Mouse (Mus musculus) gastrocnemius, postnatal 36 days (tissue): Measurements from ENCODE around the gene Ranbp9. TPM values are rescaled to one million over a fixed set of nuclear protein-coding genes. Genes with fewer than 3 reads are reported as not detected.
A peak's percentile ranks its signal among the peaks of the same experiment; 100 is the strongest.

Experiments used
- DNase-seq, 2 experiments: peaks; one replicate each; pipeline ENCODE4 v3.0.0; 2022
- intact Hi-C: fragments of 180-260 bp; cut with DNase I; formaldehyde crosslinking; loops from one replicate; pipeline ENCODE4 v1.15.1; 2025
- total RNA-seq, 2 experiments: library from RNA; stranded (reverse); gene quantifications; 2 replicates each; pipeline ENCODE4 v1.2.3; 2021

Ranbp9 gene
- total RNA-seq, 2 experiments from 2014 or later: 36.9 to 40.5 TPM

DNA sequence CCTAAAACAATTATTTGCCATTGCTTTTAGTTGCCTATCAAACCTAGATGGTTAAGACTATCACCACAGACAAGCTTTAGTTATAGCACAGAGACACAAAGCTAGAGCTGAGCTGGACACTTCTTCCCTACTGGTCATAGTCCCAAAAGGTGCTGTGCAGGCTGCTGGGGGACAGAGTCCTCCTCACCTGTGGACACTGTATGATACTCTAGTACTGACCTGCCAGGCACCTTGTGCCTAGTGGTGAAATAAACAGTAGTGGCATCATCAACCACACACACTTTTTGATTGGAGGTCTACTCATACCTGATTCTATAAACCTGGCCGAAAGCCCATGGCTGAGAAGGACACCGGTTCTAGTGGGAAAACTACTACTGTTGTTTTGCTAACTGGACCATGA, 16.5 kb downstream of the Ranbp9 start:
- no peak for DNase-seq
- intact Hi-C loops: no loop called here

DNA sequence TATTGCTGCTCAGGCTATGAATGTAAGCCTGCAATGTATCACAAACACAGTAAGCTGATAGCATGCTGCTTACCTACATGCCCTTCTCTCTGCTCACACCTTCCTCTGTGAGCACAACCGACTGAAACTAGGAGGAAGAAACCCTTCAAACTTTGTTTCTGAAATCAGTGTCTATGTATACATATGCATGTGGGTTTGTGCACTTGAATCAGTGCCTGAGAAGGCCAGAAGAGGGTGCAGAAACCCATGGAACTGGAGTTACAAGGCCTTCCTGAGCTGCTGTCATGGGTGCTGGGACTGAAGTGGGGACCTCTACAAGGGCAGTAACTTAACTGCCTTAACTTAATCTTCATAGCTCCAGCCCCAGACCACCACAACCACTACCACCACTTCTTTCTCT, 23.9 kb downstream of the Ranbp9 start:
- intact Hi-C loops: no loop called here
- DNase-seq: no peak

DNA sequence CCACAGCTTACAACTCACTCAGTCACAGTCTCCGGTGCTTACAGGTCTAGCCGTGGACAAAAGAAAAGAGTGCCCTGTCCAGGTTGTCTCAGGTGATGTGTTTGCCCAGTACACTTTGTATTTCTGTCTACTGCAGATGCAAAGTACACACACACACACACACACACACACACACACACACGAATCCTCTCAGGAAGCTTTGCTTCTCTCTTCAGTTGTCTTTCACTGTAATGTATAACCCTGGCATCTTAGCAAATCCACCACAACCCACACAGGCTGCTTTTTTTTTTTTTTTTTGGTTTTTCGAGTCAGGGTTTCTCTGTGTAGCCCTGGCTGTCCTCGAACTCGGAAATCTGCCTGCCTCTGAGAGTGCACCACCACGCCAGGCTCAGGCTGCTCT, 26.7 kb downstream of the Ranbp9 start:
- no peak for DNase-seq
- intact Hi-C loops: no loop called here

DNA sequence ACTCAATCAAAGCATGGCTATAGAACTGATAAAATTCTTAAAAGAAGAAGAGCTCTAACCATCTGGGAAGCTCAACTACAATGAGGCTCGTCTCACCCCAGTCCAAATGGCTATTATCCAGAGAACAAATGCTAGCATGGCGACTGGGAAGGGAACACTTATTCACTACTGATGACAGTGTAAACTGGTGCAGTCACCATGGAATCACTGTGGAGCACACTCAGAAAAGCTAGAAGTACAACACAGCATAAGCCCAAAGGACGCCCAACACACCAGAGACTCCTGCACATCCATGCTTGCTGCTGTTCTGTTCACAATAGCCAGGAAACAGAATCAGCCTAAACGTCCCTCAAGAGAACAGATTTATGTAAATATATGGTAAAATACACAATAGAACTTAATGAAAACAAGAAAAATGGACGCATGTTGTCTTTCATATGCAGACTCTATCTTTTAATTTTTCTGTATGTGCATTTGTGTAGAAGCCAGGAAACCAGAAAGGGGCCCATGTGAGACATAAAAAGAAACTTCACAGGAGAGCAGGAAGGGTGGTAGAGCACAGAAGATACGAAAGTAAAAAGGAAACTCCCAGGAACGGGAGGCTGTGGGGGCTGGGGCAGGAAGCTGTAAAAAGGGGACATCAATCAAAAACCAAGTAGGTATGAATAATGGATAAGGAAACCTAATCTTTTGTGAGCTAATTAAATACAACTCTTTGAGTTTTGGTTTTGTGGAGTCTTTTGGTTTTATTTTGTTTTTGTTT, 28.1 kb downstream of the Ranbp9 start:
- no peak for DNase-seq
- intact Hi-C loops: no loop called here

DNA sequence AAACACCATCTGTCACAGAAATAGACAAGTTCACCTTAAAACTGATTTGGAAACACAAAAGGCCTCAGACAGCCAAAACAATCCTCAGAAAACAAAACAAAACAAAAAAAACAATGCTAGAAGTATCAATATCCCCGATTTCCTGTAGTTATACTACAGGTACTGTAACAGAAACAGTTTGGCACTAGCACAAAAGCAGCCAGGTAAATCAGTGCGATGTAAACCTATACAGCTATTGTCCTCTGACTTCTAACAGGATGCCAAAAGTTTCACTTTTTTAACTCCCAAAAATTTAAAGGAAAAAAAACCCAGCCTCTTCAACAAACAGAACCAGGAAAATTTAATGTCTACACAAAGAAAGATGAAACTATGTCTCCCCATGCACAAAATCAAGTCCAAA, 28.9 kb downstream of the Ranbp9 start:
- no peak for DNase-seq
- intact Hi-C loops: no loop called here

DNA sequence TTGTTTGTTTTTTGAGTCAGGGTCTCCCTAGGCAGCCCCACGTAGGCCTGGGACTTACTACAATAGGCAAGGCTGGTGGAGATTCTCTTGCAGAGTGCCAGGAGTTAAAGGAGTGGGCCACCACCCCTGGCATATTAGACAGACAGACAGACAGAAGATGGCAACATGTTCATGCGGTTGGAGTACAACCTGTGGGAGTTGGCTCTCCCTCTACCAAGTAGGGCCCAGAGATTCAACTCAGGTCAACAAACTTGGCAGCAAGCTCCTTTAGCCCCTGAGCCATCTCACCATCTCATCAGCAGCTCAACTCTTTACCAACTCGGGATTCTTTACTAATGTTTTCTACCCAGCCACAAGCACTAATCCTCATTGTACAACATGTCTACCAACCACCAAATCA, 30.4 kb downstream of the Ranbp9 start:
- intact Hi-C loops: no loop called here
- no peak for DNase-seq

DNA sequence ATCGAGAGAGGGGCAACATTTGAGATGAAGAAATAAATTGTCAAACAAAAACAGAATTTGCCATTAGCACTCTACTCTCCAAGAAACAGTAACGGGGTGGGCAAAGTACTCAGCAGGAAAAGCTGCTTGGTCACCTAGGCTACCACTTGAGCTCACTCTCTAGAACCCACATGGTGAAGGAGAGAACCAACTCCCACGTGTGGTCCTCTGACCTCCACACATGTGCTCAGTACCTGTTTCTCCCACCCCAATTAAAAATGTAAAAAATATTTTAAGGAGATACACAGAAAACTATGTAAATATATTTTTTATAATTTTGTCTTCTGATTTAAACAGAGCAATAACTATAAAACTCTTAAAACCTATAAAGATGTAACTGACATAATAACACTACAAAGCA, 33.4 kb downstream of the Ranbp9 start:
- intact Hi-C loops: no loop called here
- no peak for DNase-seq

DNA sequence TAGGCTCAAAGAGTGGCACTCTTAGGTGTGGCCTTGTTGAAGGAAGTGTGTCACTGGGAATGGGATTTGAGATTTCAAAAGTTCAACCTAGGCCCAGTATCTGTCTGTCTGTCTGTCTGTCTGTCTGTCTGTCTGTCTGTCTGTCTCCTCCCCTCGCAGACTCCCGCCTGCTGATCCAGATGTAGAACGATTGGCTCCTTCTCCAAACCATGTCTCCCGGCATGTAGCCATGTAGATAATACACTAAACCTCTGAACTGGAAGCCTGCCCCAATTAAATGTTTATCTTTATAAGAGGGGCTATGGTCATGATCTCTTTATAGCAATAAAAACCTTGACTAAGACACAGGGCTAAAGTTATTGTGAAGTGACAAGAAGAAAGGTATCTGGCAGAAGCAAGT, 35.3 kb downstream of the Ranbp9 start:
- intact Hi-C loops: no loop called here
- DNase-seq: no peak

DNA sequence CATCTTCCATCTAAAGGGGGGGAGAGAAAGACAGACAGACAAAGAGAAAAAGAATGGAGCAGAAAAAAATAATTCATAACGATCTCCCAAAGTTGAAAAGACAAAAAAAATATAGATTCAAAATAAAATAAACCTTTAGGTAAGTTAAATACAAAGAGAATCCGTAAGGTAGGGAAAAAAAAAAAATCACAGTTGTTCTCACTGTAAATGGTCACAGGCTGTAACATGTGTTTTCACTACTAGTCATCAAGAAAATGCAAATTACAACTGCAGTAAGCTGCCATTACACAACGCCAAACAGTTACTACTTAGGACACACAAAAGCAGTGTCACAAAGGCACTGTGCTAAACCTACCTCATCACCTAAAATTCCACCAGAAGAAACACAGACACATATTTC, 36.4 kb downstream of the Ranbp9 start:
- intact Hi-C loops: no loop called here
- DNase-seq: no peak

DNA sequence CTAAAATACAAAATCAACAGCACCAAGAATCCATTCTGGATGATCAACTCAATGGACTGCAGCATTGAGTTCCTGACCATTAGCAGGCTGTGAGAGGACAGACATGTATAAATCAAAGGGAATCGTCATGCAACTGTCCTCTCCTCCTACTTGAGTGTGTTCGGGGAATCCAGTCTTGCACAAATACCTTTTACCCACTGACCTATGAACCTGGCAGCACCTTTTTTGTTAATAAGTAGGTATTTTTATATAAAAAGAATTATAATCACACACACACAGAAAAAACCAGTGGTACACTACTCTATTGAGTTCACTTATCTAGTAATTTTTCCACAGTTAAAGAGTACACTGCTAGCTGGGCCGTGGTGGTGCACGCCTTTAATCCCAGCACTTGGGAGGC, 37.4 kb downstream of the Ranbp9 start:
- DNase-seq: no peak
- intact Hi-C loops: no loop called here

DNA sequence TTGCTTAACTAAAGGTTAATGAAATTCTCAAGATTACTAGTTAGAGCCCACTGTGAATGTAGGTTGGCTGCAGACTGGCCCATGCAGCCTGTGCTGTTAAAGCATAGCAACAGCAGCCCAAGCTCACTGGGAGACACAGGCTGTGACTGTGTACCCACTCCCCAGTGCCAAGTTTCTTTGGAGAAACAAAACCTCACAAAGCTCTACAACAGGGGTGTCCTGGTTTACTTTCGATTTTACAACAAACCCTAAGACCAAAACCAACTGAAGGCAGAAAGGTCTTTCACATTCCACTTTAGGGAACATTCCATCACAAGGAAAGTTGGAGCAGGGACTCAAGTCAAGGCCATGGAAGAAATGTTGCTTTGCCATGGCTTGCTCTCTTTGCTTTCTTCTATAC, 38.5 kb downstream of the Ranbp9 start:
- DNase-seq: no peak
- intact Hi-C loops: no loop called here

DNA sequence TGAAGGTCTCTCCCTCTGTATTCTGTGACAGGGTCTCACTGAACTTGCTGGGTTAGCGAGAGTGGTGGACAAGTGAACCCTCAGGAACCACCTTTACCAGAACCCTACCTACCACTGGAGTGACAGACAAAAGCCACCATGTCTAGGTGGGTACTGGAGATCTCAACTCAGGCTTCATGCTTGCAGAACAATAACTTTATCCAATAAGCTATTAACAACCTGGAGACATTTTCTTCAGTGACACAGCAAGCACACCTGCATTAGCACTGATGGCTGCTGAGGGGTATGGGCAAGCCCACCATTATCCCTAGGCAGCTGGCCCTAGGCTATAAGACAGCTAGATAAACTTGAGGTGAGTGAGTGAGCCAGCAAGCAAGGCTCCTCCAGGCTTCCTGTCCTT, 40.7 kb downstream of the Ranbp9 start:
- intact Hi-C loops: no loop called here
- no peak for DNase-seq

DNA sequence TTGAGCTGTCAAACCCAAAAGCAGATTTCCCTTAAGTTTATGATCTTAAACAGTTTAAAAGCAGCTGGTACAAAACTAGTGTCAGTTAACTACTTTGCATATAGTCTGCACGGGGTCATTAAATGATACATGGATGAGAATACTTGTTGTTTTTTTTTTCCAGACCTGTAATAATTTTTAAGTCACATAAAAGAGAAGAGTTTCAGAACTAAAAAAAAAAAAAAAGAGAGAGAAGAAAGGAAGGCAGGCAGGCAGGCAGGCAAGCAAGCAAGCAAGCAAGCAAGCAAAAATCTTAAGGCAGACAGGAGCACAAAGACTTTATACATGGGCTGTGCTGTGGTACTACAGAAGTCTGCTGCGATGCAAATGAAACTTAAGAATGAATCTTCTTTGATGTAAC, 47.7 kb downstream of the Ranbp9 start:
- DNase-seq: no peak
- intact Hi-C loops: no loop called here

DNA sequence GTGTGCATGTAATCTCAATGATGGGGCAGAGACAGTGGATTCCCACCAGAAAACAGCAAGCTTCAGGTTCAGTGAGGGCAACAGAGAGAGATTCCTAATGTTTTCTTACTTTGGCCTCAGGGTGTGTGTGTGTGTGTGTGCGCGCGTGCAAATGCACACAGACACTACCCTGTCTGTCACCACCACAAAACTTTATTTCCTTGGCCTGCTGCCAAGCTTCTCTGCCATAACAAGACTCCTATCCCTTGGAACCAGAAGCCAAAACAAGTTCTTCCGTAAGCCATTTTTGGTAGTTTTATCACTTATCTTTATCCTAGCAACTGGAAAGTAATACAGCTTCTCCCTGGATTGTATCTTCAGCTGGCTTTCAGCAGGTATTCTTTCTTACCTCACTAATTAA, 52.6 kb downstream of the Ranbp9 start:
- intact Hi-C loops: loop anchor here (10.0 kb wide), 1 partner anchor 46 kb away; no protein-coding TSS in a partner anchor
- no peak for DNase-seq

DNA sequence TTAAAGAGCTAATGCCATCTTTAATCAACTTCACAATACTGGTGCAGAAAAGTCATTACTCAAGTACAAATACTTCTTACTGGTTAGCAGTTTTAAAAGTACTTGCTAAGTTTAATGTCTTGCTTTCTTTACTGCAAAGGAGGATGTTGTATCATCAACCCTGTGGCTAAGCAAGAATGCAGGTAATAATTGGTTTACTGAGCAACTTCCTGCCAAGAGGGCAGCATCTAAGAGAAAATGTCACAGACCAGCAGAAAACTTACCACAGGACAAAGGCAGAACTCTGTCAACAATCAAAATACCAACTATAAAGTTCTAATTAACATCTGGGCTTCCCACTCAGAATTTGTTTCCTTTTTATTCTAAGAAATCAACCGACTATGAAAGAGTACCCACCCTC, 65.8 kb downstream of the Ranbp9 start:
- intact Hi-C loops: no loop called here
- DNase-seq: no peak

DNA sequence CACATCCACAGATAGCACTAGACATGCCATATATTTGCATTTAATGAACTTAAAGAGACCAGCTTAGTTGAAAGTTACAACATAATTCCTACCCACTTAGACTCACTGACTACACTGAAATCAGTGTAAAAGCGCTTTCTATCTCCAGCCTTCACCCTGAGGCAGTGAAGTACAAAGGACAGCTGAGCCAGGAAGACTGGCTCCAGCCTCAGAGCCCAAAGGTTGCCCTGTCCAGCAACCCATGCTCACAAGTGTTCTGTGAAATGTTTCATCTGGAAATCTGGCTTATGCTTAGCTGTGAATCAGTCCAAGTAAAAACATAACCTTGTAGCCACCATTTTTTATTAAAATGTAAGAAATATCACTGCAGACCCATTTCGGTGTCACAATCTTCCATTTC, 67.5 kb downstream of the Ranbp9 start:
- intact Hi-C loops: no loop called here

DNA sequence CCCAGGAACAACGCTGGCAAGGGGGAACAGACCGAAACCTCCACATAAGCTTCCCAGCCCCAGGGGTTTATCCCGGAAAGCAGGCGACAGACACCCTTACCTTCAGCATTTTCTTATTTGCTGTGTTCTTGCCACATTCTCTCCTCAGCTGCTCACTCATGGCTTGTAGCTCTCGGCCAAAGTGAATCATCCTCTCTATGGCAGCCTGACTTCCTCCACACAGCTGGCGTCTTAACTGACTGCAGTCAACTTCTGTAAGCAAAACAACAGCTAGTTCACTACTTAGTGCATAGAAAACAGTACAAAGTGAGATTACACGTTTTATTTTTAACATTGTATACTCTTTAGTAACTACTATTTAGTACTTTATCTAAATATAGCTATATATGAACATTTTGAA, 68.8 kb downstream of the Ranbp9 start:
- no peak for DNase-seq
- intact Hi-C loops: no loop called here

More for the DNA sequence above, 67.5 kb downstream of the Ranbp9 start:
- DNase-seq: no peak

DNA sequence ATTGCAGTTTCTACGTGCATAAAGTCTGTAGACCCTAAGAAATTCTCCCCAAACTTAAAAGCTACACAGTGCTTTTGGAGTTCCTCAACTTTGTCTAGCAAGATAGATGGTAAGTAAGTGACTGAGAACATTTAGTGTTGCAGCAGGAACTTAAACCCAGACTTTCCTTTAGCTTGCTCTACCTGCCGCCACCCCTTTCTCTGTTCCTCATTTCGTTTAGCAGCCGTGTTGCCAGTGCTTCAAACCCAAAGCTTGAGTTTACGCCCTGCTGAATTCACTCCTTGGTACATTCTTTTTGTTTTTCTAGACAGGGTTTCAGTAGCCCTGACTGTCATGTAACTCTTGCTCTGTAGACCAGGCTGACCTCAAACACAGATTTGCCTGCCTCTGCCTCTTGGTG, 81.5 kb downstream of the Ranbp9 start:
- DNase-seq: no peak
- intact Hi-C loops: loop anchor here (5.0 kb wide), 2 partner anchors 202 to 217 kb away; no protein-coding TSS in a partner anchor

DNA sequence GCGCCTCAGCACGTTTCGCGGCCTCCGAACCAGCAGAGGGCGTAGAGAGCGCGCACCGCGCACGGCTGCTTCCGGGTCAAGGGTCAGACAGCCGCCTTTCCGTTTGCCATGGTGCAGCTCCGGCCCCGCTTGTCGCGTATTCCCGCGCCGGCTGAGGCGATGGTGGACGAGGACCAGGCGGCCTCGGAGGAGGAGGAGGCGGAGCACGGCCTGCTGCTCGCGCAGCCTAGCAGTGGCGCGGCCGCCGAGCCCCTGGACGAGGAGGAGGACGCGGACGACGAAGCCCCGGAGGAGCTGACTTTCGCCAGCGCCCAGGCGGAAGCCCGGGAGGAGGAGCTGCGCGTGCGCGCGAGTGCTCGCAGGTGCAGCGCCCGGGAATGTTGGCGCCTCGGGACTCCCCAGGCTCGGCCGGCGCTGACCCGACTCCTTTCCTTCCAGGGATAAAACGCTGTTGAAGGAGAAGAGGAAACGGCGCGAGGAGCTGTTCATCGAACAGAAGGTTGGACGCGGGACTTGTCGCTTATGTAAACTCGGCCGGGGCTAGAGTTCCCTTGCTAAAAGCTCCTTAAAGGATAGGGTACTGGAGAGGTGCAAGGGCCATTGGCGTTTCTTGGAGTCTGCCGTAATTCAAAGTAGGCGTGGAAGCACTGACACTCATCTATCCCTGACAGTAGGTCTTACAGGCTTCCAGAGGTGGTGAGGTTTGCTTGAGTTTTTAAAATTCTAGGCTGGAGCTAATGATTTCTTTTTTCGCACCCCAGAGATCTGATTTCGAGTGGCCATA, 82.6 kb downstream of the Ranbp9 start, which contains the start of gene Nol7:
Nol7 (plus strand) TSS at position 94 of the 784 bp plus-strand sequence.
- intact Hi-C loops: loop anchor here (5.0 kb wide), 2 partner anchors 201 to 216 kb away; no protein-coding TSS in a partner anchor
- peak; percentile 94 to 97 for DNase-seq

DNA sequence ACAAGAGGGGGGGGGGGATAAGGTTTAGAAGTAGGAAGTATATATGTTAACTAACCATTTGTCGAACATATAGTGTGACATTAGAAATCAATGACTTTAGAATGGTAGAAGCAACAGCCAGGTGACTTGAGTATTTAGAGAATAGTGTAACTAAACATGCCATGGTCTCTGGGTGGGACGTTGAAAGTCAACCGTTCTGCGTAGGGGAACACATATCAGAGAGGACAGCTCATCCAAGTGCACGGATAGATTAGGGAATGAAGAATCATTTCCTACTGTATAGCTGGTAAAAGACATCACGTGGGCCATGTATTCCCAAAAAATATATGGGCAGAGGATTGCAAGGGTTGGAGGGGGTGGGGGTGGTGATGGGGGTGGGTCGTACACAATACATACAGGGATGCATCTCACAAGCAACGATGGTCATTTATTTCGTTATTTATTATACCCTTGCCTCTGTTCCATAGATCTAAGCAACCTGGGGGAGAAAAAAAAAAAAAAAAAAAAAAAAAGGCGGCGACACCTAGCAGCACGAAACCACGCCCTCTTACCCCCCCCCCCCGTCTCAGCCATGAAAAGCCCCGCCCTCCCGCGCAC, 83.3 kb downstream of the Ranbp9 start:
- DNase-seq: no peak
- intact Hi-C loops: loop anchor here (5.0 kb wide), 2 partner anchors 200 to 215 kb away; no protein-coding TSS in a partner anchor

DNA sequence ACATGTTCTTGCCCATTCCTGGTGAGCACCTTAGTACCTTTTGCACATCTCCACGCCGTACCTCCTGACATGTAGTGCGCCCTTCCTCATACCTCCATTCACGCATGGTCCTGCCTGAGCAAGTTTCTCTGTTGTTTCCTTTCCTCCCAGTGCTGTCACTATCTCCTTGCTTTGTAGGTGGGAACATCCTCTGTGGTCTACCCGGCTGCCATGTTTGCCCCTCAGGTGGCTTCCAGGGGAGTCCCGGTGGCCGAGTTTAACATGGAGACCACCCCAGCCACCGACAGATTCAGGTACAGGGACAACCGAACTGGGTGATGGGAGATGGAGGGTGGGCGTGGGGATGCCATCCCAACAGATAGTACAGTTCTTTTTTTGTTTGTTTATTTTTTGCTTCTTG, 95.8 kb downstream of the Ranbp9 start:
- intact Hi-C loops: no loop called here

More for the DNA sequence above, 95.8 kb downstream of the Ranbp9 start:
- DNase-seq: no peak
